Mouse (Mus musculus): ENCODE results near the gene Psg27. TPM values are rescaled to one million over a fixed set of nuclear protein-coding genes. Genes with fewer than 3 reads are reported as not detected.
"Not testable (repeated sequence)": the region's sequence is repeated elsewhere in the genome, so short reads cannot be mapped to it uniquely, and the experiment has no call there.

Gene Psg27
- not detected in 2 replicates for polyA plus RNA-seq (2012; rRNA removed)

DNA sequence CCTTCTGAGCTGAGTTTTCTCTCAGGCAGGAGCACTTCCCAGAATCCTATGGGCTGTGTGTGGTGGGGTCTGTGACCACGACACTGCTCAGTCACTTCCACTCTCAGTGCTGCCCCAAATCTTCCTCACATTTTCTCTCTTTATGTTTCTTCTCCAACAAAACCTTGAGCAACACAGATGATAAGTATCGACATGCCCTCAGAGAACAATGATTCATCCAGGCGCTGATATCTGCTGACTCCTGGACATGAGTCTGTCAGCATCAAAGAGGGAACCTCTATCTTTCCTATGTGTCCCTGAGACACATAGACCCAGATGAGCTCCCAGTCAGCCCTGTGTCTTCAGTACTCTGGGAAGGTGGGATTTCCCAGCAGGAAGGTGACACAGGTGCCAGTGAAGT lies at the start of gene Psg27:
Psg27 (minus strand) TSS at position 101 of the 400 bp plus-strand sequence.
- no peaks in the 10 kb centered on the region for H3K36me3 ChIP-seq (ENCODE audit: control insufficient read depth, insufficient read depth, low read length)
- H3K27me3 ChIP-seq (ENCODE audit: control insufficient read depth, insufficient read depth, low read length): no peaks in the 10 kb centered on the region
- H3K4me3 ChIP-seq (ENCODE audit: control insufficient read depth, low read depth, low read length): no peak within 1 kb of the TSS
- TF ChIP-seq POLR2A (IDR thresholded peaks at IDR 0.05; ENCODE audit: control insufficient read depth, low read depth, low read length): no peak
- TF ChIP-seq CTCF (IDR thresholded peaks at IDR 0.05; ENCODE audit: control insufficient read depth, insufficient read depth, insufficient replicate concordance, low read depth, low read length): no peak
- no peak within 1 kb of the TSS for H3K27ac ChIP-seq (ENCODE audit: control insufficient read depth, insufficient read depth, low read depth, low read length)
- no peaks in the 10 kb centered on the region for H3K4me1 ChIP-seq (ENCODE audit: control insufficient read depth, insufficient read depth, low read length)

- not testable (repeated sequence) for H3K27me3 ChIP-seq (ENCODE audit: control insufficient read depth, insufficient read depth, low read length); H3K27ac ChIP-seq (ENCODE audit: control insufficient read depth, insufficient read depth, low read depth, low read length); H3K36me3 ChIP-seq (ENCODE audit: control insufficient read depth, insufficient read depth, low read length); H3K4me3 ChIP-seq (ENCODE audit: control insufficient read depth, low read depth, low read length); H3K4me1 ChIP-seq (ENCODE audit: control insufficient read depth, insufficient read depth, low read length)
Measured at GRCm38 (mm10) chr7:18616401-18616800, 49.3 kb upstream of the Psg27 start, which contains the start of gene Psg23. TSS of gene Psg23 (minus strand) at chr7:18616501.

DNA sequence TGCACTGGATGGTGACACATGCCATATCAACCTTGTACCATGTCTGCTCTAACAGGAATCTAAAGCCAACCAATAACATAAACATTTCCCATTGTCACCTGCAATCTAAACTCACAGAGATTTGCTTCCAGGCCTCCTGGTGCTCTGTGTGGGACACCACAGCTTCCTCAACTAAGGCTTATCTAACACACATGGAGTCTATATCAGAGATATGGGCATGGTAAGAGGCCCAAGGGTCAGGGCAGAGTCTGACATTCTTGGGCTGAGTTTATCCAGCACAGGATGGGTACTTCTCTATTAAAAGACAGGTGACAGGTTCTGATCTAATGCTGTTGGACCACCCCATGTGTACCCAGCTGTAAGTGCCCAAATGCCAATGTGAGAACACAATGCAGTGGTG lies 7.3 kb downstream of the Psg27 start:
- H3K4me3 ChIP-seq (ENCODE audit: control insufficient read depth, low read depth, low read length): no peak overlapping the region

GRCm38 (mm10) chr7:18555751-18556150 lies 11.4 kb downstream of the Psg27 start:
- H3K4me1 ChIP-seq (ENCODE audit: control insufficient read depth, insufficient read depth, low read length); H3K36me3 ChIP-seq (ENCODE audit: control insufficient read depth, insufficient read depth, low read length); H3K4me3 ChIP-seq (ENCODE audit: control insufficient read depth, low read depth, low read length); H3K27ac ChIP-seq (ENCODE audit: control insufficient read depth, insufficient read depth, low read depth, low read length); H3K27me3 ChIP-seq (ENCODE audit: control insufficient read depth, insufficient read depth, low read length): not testable (repeated sequence)

More for the DNA sequence above, 7.3 kb downstream of the Psg27 start:
- no peaks in the 10 kb centered on the region for H3K27me3 ChIP-seq (ENCODE audit: control insufficient read depth, insufficient read depth, low read length)
- no peaks in the 10 kb centered on the region for H3K4me1 ChIP-seq (ENCODE audit: control insufficient read depth, insufficient read depth, low read length)
- H3K27ac ChIP-seq (ENCODE audit: control insufficient read depth, insufficient read depth, low read depth, low read length): no peak overlapping the region
- TF ChIP-seq POLR2A (IDR thresholded peaks at IDR 0.05; ENCODE audit: control insufficient read depth, low read depth, low read length) (no peak), CTCF (IDR thresholded peaks at IDR 0.05; ENCODE audit: control insufficient read depth, insufficient read depth, insufficient replicate concordance, low read depth, low read length) (no peak)
- no peaks in the 10 kb centered on the region for H3K36me3 ChIP-seq (ENCODE audit: control insufficient read depth, insufficient read depth, low read length)

- no peak overlapping the region for H3K27ac ChIP-seq (ENCODE audit: control insufficient read depth, insufficient read depth, low read depth, low read length)
- no peaks in the 10 kb centered on the region for H3K4me1 ChIP-seq (ENCODE audit: control insufficient read depth, insufficient read depth, low read length)
- no peaks in the 10 kb centered on the region for H3K27me3 ChIP-seq (ENCODE audit: control insufficient read depth, insufficient read depth, low read length)
- no peak overlapping the region for H3K4me3 ChIP-seq (ENCODE audit: control insufficient read depth, low read depth, low read length)
- no peak for TF ChIP-seq CTCF (IDR thresholded peaks at IDR 0.05; ENCODE audit: control insufficient read depth, insufficient read depth, insufficient replicate concordance, low read depth, low read length)
- no peak for TF ChIP-seq POLR2A (IDR thresholded peaks at IDR 0.05; ENCODE audit: control insufficient read depth, low read depth, low read length)
- no peaks in the 10 kb centered on the region for H3K36me3 ChIP-seq (ENCODE audit: control insufficient read depth, insufficient read depth, low read length)
Measured at GRCm38 (mm10) chr7:18533420-18533819, 33.7 kb downstream of the Psg27 start.

GRCm38 (mm10) chr7:18532169-18532568 lies 34.9 kb downstream of the Psg27 start, which contains the start of gene Psg25:
TSS of gene Psg25 (minus strand) at chr7:18532269.
- Histone ChIP-seq H3K36me3 (ENCODE audit: control insufficient read depth, insufficient read depth, low read length) (no peaks in the 10 kb centered on the region), H3K4me3 (ENCODE audit: control insufficient read depth, low read depth, low read length) (no peak within 1 kb of the TSS), H3K27me3 (ENCODE audit: control insufficient read depth, insufficient read depth, low read length) (no peaks in the 10 kb centered on the region), H3K4me1 (ENCODE audit: control insufficient read depth, insufficient read depth, low read length) (no peaks in the 10 kb centered on the region), H3K27ac (ENCODE audit: control insufficient read depth, insufficient read depth, low read depth, low read length) (no peak within 1 kb of the TSS)
- no peak for TF ChIP-seq CTCF (IDR thresholded peaks at IDR 0.05; ENCODE audit: control insufficient read depth, insufficient read depth, insufficient replicate concordance, low read depth, low read length)
- no peak for TF ChIP-seq POLR2A (IDR thresholded peaks at IDR 0.05; ENCODE audit: control insufficient read depth, low read depth, low read length)

DNA sequence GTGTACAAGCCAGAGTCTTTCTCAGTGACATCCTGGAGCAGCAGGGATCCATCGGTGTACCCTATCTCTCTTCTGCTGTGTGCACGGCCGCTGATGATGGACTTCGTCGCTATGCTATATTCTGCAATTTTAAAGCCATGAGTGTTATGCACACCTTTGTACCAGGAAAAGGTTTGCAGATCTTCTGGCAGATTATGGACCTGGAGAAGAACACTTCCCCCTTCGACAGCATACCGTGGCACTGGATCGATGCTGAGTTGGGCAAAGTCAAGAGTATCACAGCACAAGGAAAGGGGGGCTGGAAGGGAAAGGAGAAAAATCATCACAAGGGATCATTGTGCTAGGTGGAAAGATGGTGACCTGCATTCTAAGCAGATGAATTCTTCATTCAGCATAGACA lies 42.4 kb downstream of the Psg27 start:
- H3K4me3 ChIP-seq (ENCODE audit: control insufficient read depth, low read depth, low read length): no peak overlapping the region
- TF ChIP-seq POLR2A (IDR thresholded peaks at IDR 0.05; ENCODE audit: control insufficient read depth, low read depth, low read length) (no peak), CTCF (IDR thresholded peaks at IDR 0.05; ENCODE audit: control insufficient read depth, insufficient read depth, insufficient replicate concordance, low read depth, low read length) (no peak)
- no peaks in the 10 kb centered on the region for H3K4me1 ChIP-seq (ENCODE audit: control insufficient read depth, insufficient read depth, low read length)
- no peaks in the 10 kb centered on the region for H3K27me3 ChIP-seq (ENCODE audit: control insufficient read depth, insufficient read depth, low read length)
- H3K27ac ChIP-seq (ENCODE audit: control insufficient read depth, insufficient read depth, low read depth, low read length): no peak overlapping the region
- no peaks in the 10 kb centered on the region for H3K36me3 ChIP-seq (ENCODE audit: control insufficient read depth, insufficient read depth, low read length)

- not testable (repeated sequence) for H3K4me1 ChIP-seq (ENCODE audit: control insufficient read depth, insufficient read depth, low read length); H3K4me3 ChIP-seq (ENCODE audit: control insufficient read depth, low read depth, low read length); H3K36me3 ChIP-seq (ENCODE audit: control insufficient read depth, insufficient read depth, low read length); H3K27ac ChIP-seq (ENCODE audit: control insufficient read depth, insufficient read depth, low read depth, low read length); H3K27me3 ChIP-seq (ENCODE audit: control insufficient read depth, insufficient read depth, low read length)
Measured at GRCm38 (mm10) chr7:18512848-18513247, 54.3 kb downstream of the Psg27 start.

GRCm38 (mm10) chr7:18512417-18512816 lies 54.7 kb downstream of the Psg27 start:
- not testable (repeated sequence) for H3K27me3 ChIP-seq (ENCODE audit: control insufficient read depth, insufficient read depth, low read length); H3K27ac ChIP-seq (ENCODE audit: control insufficient read depth, insufficient read depth, low read depth, low read length); H3K4me3 ChIP-seq (ENCODE audit: control insufficient read depth, low read depth, low read length); H3K4me1 ChIP-seq (ENCODE audit: control insufficient read depth, insufficient read depth, low read length); H3K36me3 ChIP-seq (ENCODE audit: control insufficient read depth, insufficient read depth, low read length)
